Mouse (Mus musculus): ENCODE measurements around the gene Cyp24a1.

The Cyp24a1 gene

DNA sequence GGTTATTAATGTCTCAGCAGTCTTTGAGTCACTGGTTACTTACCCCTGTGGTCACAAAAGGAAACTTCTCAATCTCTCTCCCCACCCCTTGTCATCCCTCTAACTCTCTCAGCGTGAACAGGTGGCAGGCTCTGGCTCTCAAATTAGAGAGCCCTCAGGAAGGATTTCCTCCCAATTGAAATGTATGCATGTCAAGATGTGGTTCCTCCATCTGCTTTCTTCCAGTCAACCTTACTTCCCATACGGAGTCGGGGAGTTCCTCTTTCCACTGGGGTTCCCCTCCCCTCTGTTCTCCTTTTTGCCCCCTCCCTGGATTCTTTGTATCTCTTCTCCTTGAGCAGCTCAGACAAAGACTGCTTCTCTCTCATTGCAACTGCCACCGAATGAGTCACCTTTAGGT is 60.7 kb downstream of the Cyp24a1 start:
- DNase-seq (ENCODE audit: low spot score), result no peak

Data from lung, postnatal 25 days (tissue).